Mouse (Mus musculus): ENCODE measurements at regions not wholly inside any gene's neighbourhood (a gene's known extent, or its start where the extent isn't known, plus 50 kb on each side); places are given as distances from the start of the nearest gene placed in this dataset.

GRCm38 (mm10) chr7:73125864-73126263 lies 249.4 kb upstream of the Rgma start:
- DNase-seq (ENCODE audit: low read depth in 1 of 2, low spot score in 2 of 2) = no peak

DNA sequence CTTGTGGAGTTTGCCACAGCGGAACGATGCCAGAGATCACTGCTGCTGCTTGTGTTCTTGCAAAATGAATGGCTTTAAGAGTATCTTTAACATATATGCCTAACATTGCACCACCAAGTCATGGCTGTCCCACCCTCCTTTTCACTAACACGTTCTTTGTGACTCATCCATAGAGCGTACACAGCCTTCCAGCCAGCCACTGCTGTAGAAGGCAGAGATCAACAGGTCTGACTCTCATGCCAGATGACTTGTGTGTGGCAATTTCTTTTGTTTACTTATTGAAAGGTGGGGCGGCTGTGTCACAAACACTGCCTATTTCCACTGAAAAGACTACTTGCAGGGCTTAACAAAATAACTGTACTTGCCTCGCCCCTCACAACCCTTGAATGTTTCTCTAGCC lies 239.5 kb upstream of the Rgma start:
- DNase-seq (ENCODE audit: low read depth in 1 of 2, low spot score in 2 of 2) = no peak

GRCm38 (mm10) chr7:73138269-73138668 lies 237.0 kb upstream of the Rgma start:
- no peak for DNase-seq (ENCODE audit: low read depth in 1 of 2, low spot score in 2 of 2)

- DNase-seq (ENCODE audit: low read depth in 1 of 2, low spot score in 2 of 2) = no peak
Measured at GRCm38 (mm10) chr7:73138861-73139493, 236.3 kb upstream of the Rgma start.

DNA sequence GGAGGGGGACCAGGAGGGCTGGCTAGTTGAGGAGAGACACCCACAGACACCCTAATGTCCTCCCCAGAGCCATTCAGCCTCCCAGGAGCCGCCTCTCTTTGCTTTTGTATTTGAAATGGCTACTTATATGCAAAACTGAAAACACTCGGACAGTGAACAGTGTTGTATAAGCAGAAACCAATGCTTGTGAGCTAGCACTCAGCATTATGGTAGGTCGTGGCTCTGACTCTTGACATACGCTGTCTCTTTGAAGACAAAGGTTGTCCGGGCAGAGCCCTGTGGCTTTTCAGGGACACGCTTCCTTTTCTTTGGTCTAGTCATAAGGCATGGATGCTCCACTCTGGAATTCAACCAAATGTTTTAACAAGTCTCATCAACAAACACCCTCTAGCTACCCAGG lies 235.4 kb upstream of the Rgma start:
- no peak for DNase-seq (ENCODE audit: low read depth in 1 of 2, low spot score in 2 of 2)

- no peak for DNase-seq (ENCODE audit: low read depth in 1 of 2, low spot score in 2 of 2)
Measured at GRCm38 (mm10) chr7:73141167-73141566, 234.1 kb upstream of the Rgma start.

GRCm38 (mm10) chr7:73143902-73144301 lies 231.4 kb upstream of the Rgma start:
- DNase-seq (ENCODE audit: low read depth in 1 of 2, low spot score in 2 of 2) = no peak

- DNase-seq (ENCODE audit: low read depth in 1 of 2, low spot score in 2 of 2) = no peak
Measured at GRCm38 (mm10) chr7:73144846-73145245, 230.5 kb upstream of the Rgma start.

- DNase-seq (ENCODE audit: low read depth in 1 of 2, low spot score in 2 of 2) = no peak
Measured at GRCm38 (mm10) chr7:73147251-73147650, 228.1 kb upstream of the Rgma start.

GRCm38 (mm10) chr7:73150436-73150835 lies 224.9 kb upstream of the Rgma start:
- no peak for DNase-seq (ENCODE audit: low read depth in 1 of 2, low spot score in 2 of 2)

DNA sequence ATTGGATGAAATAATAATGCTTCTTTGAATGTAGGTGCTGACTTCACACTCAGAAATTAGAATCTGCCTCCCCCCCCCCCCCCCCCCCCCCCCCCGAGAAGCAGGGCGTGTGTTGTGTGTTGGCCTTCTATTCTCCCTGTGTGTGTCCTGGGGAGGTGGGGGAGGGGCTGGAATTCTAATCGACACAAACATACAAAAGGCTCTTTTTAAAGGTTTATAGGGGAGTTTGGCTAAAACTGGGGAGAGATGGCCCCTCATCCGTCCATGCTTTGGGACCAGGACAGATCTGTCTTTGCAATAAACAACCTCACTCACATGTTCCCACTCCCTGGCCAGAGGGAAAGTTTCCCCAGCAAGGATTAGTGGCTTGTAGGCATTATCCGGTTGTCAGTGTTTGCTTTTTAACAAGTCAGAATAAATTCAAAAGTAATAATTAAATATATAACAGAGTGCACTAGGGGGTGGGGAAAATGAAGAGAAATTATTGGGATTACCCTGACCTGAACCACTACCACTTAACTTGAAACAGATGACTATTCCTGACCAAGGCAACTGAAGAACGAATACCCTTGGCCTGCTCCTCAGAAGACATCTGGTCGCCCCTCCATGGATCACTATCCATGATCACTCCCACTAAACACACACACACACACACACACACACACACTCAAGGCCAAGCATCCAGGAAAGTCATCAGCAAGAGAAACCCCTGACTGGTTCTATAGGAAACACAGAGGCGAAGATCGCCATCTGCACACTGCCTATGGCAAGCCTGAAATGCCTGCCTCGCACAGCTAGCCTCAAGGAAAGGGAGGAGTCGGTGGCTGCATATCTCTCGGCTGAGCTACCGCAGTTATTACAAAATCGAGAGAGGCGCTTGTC lies 223.5 kb upstream of the Rgma start:
- DNase-seq (ENCODE audit: low read depth in 1 of 2, low spot score in 2 of 2) = no peak

- no peak for DNase-seq (ENCODE audit: low read depth in 1 of 2, low spot score in 2 of 2)
Measured at GRCm38 (mm10) chr7:73153668-73154067, 221.6 kb upstream of the Rgma start.

- DNase-seq (ENCODE audit: low read depth in 1 of 2, low spot score in 2 of 2) = no peak
Measured at GRCm38 (mm10) chr7:73158833-73159232, 216.5 kb upstream of the Rgma start.

- DNase-seq (ENCODE audit: low read depth in 1 of 2, low spot score in 2 of 2) = no peak
Measured at GRCm38 (mm10) chr7:73160968-73161367, 214.3 kb upstream of the Rgma start.

DNA sequence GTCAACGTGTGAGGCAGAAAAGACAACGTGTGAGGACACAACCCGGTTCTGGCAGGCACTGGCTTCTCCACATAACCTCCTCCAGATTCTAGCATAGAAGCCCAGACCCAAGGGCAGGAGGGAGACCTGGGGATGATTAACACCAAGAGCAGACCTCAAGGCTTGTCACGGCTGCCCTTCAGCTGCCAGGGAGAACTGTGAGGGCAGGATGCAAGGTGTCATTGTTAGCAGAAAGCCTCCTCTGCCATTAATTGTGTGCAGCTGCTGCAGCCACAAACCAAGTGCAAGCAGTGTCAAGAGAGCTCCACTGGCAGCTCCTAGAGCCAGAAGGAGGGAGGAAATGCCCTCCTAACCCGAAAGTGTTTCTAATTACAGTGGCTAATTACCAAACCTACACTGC lies 211.6 kb upstream of the Rgma start:
- no peak for DNase-seq (ENCODE audit: low read depth in 1 of 2, low spot score in 2 of 2)

DNA sequence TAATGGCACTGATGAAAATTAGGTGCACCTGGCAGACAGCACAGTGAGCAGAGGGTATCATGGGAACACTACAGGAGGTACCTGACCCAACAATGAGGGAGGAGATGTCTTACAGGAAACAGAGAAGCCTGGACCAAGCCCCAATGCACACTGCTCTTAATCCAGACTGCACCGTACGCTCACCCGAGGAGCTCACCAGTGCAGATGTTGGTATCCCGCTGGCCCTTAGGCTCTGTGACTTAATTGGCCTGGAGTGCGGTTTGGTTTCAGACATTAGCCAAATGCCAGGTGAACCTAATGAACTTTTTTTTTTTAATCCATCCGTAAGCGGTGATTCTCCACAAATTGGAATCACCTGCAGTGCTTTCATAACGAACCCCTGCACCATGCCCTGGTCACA lies 209.8 kb upstream of the Rgma start:
- DNase-seq (ENCODE audit: low read depth in 1 of 2, low spot score in 2 of 2) = no peak

DNA sequence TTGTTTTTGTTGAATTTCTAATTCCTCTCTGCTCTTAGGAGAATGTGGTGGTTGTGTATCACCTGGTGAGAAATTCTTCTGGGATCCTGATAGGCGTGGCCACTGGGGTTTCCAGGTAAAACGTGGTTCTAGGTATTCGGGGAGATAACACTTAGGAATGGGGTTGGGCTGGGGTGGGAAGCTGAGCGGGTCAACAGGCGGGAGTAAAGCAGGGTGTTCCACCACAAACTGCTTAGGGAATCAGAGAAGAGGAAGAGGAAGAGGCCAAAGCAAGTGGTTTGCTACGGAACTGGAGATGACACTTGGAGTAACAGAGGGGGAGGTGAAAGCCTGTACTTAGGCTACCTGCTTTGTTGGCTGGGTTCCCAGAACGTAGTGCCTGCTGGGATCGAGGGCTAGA lies 205.9 kb upstream of the Rgma start:
- DNase-seq (ENCODE audit: low read depth in 1 of 2, low spot score in 2 of 2) = no peak

DNA sequence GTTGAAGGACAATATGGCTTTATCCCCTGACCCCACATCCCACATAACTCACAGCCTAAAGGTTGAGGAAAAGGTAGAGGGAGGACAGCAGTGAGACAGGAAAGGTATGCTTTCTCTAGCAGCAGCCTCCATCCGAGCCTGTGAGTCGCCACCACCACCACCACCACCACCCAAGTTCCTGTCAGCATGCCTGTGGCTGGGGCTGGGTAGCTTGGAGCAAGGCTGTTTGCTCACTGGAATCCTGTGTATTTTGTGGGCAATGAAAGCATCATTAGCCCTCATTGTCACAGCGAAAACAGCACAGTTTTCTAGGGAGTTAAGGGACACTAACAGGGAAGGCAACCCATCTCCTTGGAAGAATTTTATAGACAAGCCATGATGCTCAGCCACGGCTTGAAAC lies 202.7 kb upstream of the Rgma start:
- DNase-seq (ENCODE audit: low read depth in 1 of 2, low spot score in 2 of 2) = no peak

GRCm38 (mm10) chr7:73183761-73184160 lies 191.5 kb upstream of the Rgma start:
- no peak for DNase-seq (ENCODE audit: low read depth in 1 of 2, low spot score in 2 of 2)

- no peak for DNase-seq (ENCODE audit: low read depth in 1 of 2, low spot score in 2 of 2)
Measured at GRCm38 (mm10) chr7:73184208-73185070, 190.9 kb upstream of the Rgma start.

GRCm38 (mm10) chr7:73185071-73185531 lies 190.2 kb upstream of the Rgma start:
- no peak for DNase-seq (ENCODE audit: low read depth in 1 of 2, low spot score in 2 of 2)

- DNase-seq (ENCODE audit: low read depth in 1 of 2, low spot score in 2 of 2) = no peak
Measured at GRCm38 (mm10) chr7:73185591-73185990, 189.7 kb upstream of the Rgma start.
